8 mouse cellular contexts compared by ENCODE assay signal in the genomic region with DNA sequence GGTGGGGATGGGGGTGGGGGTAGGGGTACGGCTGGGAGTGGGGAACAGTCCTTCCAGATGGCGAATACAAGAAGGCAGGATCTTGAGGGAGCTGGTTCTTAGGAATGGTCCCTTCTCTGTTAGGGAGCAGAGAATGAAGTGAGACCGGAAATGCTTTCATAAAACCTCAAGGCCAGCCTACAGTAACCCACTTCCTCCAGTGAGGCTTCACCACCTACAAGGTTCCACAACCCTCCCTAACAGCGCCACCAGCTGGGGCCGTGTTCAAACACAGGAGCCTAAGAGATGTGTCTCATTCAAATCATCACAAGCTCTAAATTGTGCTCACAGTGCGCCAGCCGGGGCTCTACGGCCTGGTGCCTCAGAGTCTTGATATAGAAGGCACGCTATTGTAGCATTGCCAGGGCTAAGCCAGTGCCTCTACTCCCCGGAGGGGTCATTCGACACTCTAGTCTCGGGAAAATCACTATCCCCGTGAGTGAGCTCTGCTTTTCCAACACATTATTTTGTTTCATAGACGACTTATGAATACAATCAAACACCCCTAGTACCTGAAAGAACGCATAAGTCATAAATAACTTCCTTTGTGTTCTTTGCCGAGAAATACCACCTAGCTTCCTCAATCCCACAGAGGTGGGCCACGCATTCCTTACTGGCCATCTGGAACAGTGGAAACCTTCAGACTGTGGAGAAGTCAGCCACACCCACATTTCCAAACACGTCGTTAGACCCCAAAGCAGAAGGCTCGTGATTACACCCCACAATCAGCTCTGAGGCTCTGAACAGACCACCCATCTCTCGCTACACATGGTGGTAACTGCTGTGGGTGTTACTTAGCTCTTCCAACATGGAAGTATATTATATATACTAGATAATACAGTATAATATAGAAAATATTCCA.
DNase-seq lines count a peak whose midpoint lies in the region; ATAC-seq lines count a peak whose summit lies in the region.

No protein-coding gene starts in this region.

- H3K4me3 ChIP-seq in forebrain, embryonic 15.5 days, result no peak overlapping the region
- 0 out of 2 replicates have a peak overlapping the region, but pooled peaks have one; percentile 5 for H3K4me3 ChIP-seq in liver, embryonic 15.5 days (replicated peaks)

- no peak overlapping the region for H3K27ac ChIP-seq in forebrain, embryonic 15.5 days (replicated peaks)
- H3K27ac ChIP-seq in liver, embryonic 15.5 days (replicated peaks), result 0 out of 2 replicates have a peak overlapping the region, but pooled peaks have one; percentile 29

- peaks cover 14% of the 10 kb centered on the region for H3K4me1 ChIP-seq in forebrain, embryonic 15.5 days
- peaks cover 13% of the 10 kb centered on the region for H3K4me1 ChIP-seq in liver, embryonic 15.5 days (replicated peaks)

- DNase-seq in 416B (ENCODE audit: low read depth), result peak; percentile 95
- DNase-seq in adrenal gland, adult 8-10 months, result peak; percentile 82
- peak; percentile 82 to 86 for DNase-seq in heart, postnatal 14 days
- peak; percentile 91 to 94 for DNase-seq in kidney, postnatal 4 days
- DNase-seq in ovary, adult 18-20 months (ENCODE audit: low spot score), result peak; percentile 71
- DNase-seq in thymus, postnatal 14 days, result peak; percentile 98

- intact Hi-C loops in heart, postnatal 14 days (cut with DNase I), result loop anchor here (5.0 kb wide), 4 partner anchors 42 to 322 kb away; no protein-coding TSS in a partner anchor

- H3K9me3 ChIP-seq in forebrain, embryonic 15.5 days, result no peaks in the 10 kb centered on the region
- H3K9me3 ChIP-seq in liver, embryonic 15.5 days (replicated peaks), result no peaks in the 10 kb centered on the region

- WGBS in forebrain, embryonic 15.5 days, result 61% methylated on average over 21 of the region's 21 CpGs
- 22% methylated on average over 21 of the region's 21 CpGs for WGBS in liver, embryonic 15.5 days (ENCODE audit: insufficient replicate concordance)

- H3K4me2 ChIP-seq in forebrain, embryonic 15.5 days (replicated peaks), result peak overlapping the region; percentile 5; the same call in 1 of the 2 replicates
- H3K4me2 ChIP-seq in liver, embryonic 15.5 days, result peak overlapping the region; percentile 48

- no peak overlapping the region for H3K9ac ChIP-seq in forebrain, embryonic 15.5 days (replicated peaks)
- H3K9ac ChIP-seq in liver, embryonic 15.5 days, result 0 out of 2 replicates have a peak overlapping the region, but pooled peaks have one; percentile 8

- H3K27me3 ChIP-seq in forebrain, embryonic 15.5 days, result no peaks in the 10 kb centered on the region
- H3K27me3 ChIP-seq in liver, embryonic 15.5 days, result no peaks in the 10 kb centered on the region

- ATAC-seq in forebrain, embryonic 15.5 days (replicated peaks), result 0 out of 2 replicates have a peak, but pooled peaks have one; percentile 38
- ATAC-seq in liver, embryonic 15.5 days (ENCODE audit: insufficient read depth), result peak; percentile 69

- H3K36me3 ChIP-seq in forebrain, embryonic 15.5 days, result no peaks in the 10 kb centered on the region
- no peaks in the 10 kb centered on the region for H3K36me3 ChIP-seq in liver, embryonic 15.5 days (replicated peaks)
